Mouse (Mus musculus) hindbrain, postnatal 0 days (tissue): Measurements from ENCODE around the gene Arhgap21. TPM values are rescaled to one million over a fixed set of nuclear protein-coding genes. Genes with fewer than 3 reads are reported as not detected.

ENCODE experiments used
- ATAC-seq: fragments of 200-750 bp; cut with Nextera tagmentation; 2 replicates; pipeline ENCODE4 v1.8.0; 2017; ENCODE audit warnings: mild to moderate bottlenecking, moderate TSS enrichment, moderate library complexity
- DNase-seq: peaks from one replicate; pipeline ENCODE4 v3.0.0-alpha.2; 2015; ENCODE audit warnings: low spot score
- H3K27ac ChIP-seq: fragments of 300-500 bp; sonication (generic); 2 replicates; pipeline ENCODE4 v1.5.1; 2014; ENCODE audit warnings: mild to moderate bottlenecking
- H3K27me3 ChIP-seq: fragments of 300-500 bp; sonication (generic); 2 replicates; pipeline ENCODE4 v1.6.1; 2014; ENCODE audit warnings: low read length, mixed read lengths; ENCODE audit not compliant: insufficient read depth
- H3K36me3 ChIP-seq: fragments of 300-500 bp; sonication (generic); 2 replicates; pipeline ENCODE4 v1.6.1; 2014; ENCODE audit warnings: low read length, mixed read lengths; ENCODE audit not compliant: insufficient read depth
- H3K4me1 ChIP-seq: fragments of 300-500 bp; sonication (generic); 2 replicates; pipeline ENCODE4 v1.6.1; 2014; ENCODE audit warnings: antibody characterized with exemption, low read length, mixed read lengths; ENCODE audit not compliant: insufficient read depth
- H3K4me2 ChIP-seq: fragments of 300-500 bp; sonication (generic); 2 replicates; pipeline ENCODE4 v1.6.1; 2014; ENCODE audit warnings: low read depth, mild to moderate bottlenecking, low read length, moderate library complexity, mixed read lengths
- H3K4me3 ChIP-seq: fragments of 300-500 bp; sonication (generic); 2 replicates; pipeline ENCODE4 v1.5.1; 2014; ENCODE audit warnings: low read length
- H3K9ac ChIP-seq: fragments of 300-500 bp; sonication (generic); replicated peaks from 2 replicates; pipeline ENCODE4 v1.6.1; 2014; ENCODE audit warnings: mild to moderate bottlenecking, low read length, moderate library complexity, mixed read lengths
- H3K9me3 ChIP-seq: fragments of 300-500 bp; sonication (generic); 2 replicates; pipeline ENCODE4 v1.6.1; 2016; ENCODE audit warnings: low read length, mixed read lengths
- CTCF ChIP-seq: IDR thresholded peaks from 2 replicates; pipeline ENCODE4 v1.5.1; 2016; ENCODE audit warnings: antibody characterized with exemption, control low read depth, low read depth
- WGBS: fragments of 180-500 bp; shearing (Covaris S2); extraction: QIAGEN DNeasy Blood & Tissue Kit; methylation state at CpG from one replicate; pipeline ENCODE4 v1.1.7; 2014; 5-methylcytosine and 5-hydroxymethylcytosine counted together
- polyA plus RNA-seq: library from polyadenylated mRNA; unstranded; fragments of >200 nt; fragmentation: Nextera tagmentation; extraction: Ambion mirVana; gene quantifications from 2 replicates; pipeline ENCODE4 v1.2.1, GENCODE M21; 2015
- total RNA-seq: library from RNA; depleted of rRNA; stranded (reverse); fragments of >200 nt; gene quantifications from 2 replicates; pipeline ENCODE4 v1.2.3, GENCODE M21; 2014

Arhgap21 gene
- total and polyA plus RNA-seq, 2 experiments from 2014 or later: 26.6 to 65.8 TPM

- no peak for TF ChIP-seq CTCF
- Histone ChIP-seq H3K4me3 (peak overlapping the region; percentile 10; the same call in 1 of the 2 replicates), H3K27me3 (no peaks in the 10 kb centered on the region), H3K4me2 (peak overlapping the region; percentile 48), H3K9ac (0 out of 2 replicates have a peak overlapping the region, but pooled peaks have one; percentile 24), H3K9me3 (no peaks in the 10 kb centered on the region), H3K27ac (peak overlapping the region; percentile 64; the same call in 1 of the 2 replicates), H3K36me3 (no peaks in the 10 kb centered on the region), H3K4me1 (peaks cover 42% of the 10 kb centered on the region)
- ATAC-seq: 0 out of 2 replicates have a peak, but pooled peaks have one; percentile 11
- WGBS: 14% methylated on average over 6 of the region's 6 CpGs
- no peak for DNase-seq
Measured at GRCm38 (mm10) chr2:20961825-20962224, 6.9 kb downstream of the Arhgap21 start.

- no peak for DNase-seq
- Histone ChIP-seq H3K27ac (no peak overlapping the region), H3K9ac (no peak overlapping the region)
Measured at GRCm38 (mm10) chr2:20961295-20961694, 7.4 kb downstream of the Arhgap21 start.

DNA sequence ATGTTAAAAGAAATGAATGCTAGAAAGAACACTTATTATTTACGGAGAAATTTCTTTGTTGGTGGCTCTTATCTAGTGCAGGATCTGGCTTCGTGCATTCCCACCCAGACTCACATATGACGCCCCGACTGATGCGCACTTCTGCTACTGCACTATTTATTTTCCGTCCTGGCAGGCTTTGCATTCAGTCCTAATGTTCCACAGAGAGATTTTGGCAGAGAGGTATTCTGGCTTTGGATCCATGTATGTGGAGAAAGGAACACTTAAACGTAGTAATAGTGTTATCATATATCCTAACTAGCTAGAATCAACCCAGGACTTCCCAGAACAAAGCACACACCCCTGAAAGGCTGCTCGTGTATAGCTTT is 8.0 kb downstream of the Arhgap21 start:
- no peak for ATAC-seq
- no peaks in the 10 kb centered on the region for H3K27me3 ChIP-seq
- H3K36me3 ChIP-seq: no peaks in the 10 kb centered on the region
- 37% methylated on average over 8 of the region's 8 CpGs for WGBS
- TF ChIP-seq CTCF: no peak
- H3K9me3 ChIP-seq: no peaks in the 10 kb centered on the region
- H3K4me1 ChIP-seq: peaks cover 38% of the 10 kb centered on the region
- H3K27ac ChIP-seq: no peak overlapping the region
- peak overlapping the region; percentile 33; the same call in 1 of the 2 replicates for H3K9ac ChIP-seq
- peak overlapping the region; percentile 48 for H3K4me2 ChIP-seq
- peak; percentile 40 for DNase-seq
- H3K4me3 ChIP-seq: no peak overlapping the region

More at GRCm38 (mm10) chr2:20961295-20961694, 7.4 kb downstream of the Arhgap21 start:
- H3K27me3 ChIP-seq: no peaks in the 10 kb centered on the region
- H3K4me3 ChIP-seq: 0 out of 2 replicates have a peak overlapping the region, but pooled peaks have one; percentile 7
- H3K9me3 ChIP-seq: no peaks in the 10 kb centered on the region
- H3K4me2 ChIP-seq: peak overlapping the region; percentile 48
- no peaks in the 10 kb centered on the region for H3K36me3 ChIP-seq
- ATAC-seq: no peak
- 21% methylated on average over 8 of the region's 8 CpGs for WGBS
- no peak for TF ChIP-seq CTCF
- H3K4me1 ChIP-seq: peaks cover 42% of the 10 kb centered on the region

DNA sequence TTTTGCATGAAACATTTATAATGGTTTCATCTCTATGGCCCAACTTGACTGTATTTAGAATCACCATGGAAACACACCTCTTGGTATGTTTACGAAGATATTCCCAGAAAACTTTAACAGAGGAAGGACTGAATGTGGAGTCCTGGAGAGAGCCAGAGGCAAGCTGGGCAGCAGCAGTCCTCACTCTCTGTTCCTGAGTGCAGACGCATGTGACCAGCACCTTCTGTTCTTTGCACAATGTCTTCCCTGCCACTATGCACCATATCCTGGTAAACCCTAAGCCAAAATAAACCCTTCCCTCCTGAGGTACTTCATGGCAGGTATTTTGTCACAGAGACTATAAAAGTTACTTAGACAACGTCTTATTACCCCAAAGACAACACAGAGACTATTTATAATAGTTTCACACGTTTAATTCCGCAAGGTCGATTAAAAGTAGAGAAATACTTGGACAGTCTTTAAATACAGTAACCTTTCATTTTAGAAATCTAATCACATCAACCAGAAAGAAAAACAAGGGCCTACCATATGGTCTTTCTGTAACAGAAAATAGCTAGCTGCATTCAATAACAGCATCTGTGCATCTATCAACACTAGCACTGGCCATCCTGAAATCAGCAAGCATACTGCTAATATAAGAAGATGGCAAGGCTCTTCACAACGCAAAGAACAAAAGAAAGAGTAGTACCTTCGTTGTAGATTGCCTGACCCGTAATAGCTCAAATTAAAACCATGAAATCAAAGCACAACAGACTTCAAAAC is 8.6 kb downstream of the Arhgap21 start:
- Histone ChIP-seq H3K9me3 (no peaks in the 10 kb centered on the region), H3K9ac (peak overlapping the region; percentile 33; the same call in 1 of the 2 replicates), H3K36me3 (no peaks in the 10 kb centered on the region), H3K27ac (no peak overlapping the region), H3K4me1 (peaks cover 38% of the 10 kb centered on the region), H3K4me3 (no peak overlapping the region), H3K4me2 (peak overlapping the region; percentile 48), H3K27me3 (no peaks in the 10 kb centered on the region)
- TF ChIP-seq CTCF: no peak
- ATAC-seq (no peak), DNase-seq (no peak)
- 52% methylated on average over 9 of the region's 9 CpGs for WGBS

GRCm38 (mm10) chr2:20959045-20959444 is 9.6 kb downstream of the Arhgap21 start:
- 59% methylated on average over 2 of the region's 2 CpGs for WGBS

GRCm38 (mm10) chr2:20957995-20958394 is 10.7 kb downstream of the Arhgap21 start:
- Histone ChIP-seq H3K4me3 (no peak overlapping the region), H3K9me3 (no peaks in the 10 kb centered on the region), H3K27me3 (no peaks in the 10 kb centered on the region), H3K9ac (no peak overlapping the region), H3K36me3 (no peaks in the 10 kb centered on the region), H3K4me2 (no peak overlapping the region), H3K4me1 (peaks cover 27% of the 10 kb centered on the region), H3K27ac (no peak overlapping the region)
- no peak for ATAC-seq
- DNase-seq: no peak
- 90% methylated on average over 1 of the region's 1 CpGs for WGBS
- TF ChIP-seq CTCF: no peak

More at GRCm38 (mm10) chr2:20959045-20959444, 9.6 kb downstream of the Arhgap21 start:
- no peak for DNase-seq
- Histone ChIP-seq H3K9me3 (no peaks in the 10 kb centered on the region), H3K27ac (no peak overlapping the region), H3K4me3 (no peak overlapping the region), H3K9ac (no peak overlapping the region), H3K36me3 (no peaks in the 10 kb centered on the region), H3K27me3 (no peaks in the 10 kb centered on the region), H3K4me1 (peaks cover 35% of the 10 kb centered on the region), H3K4me2 (no peak overlapping the region)
- no peak for ATAC-seq
- no peak for TF ChIP-seq CTCF

GRCm38 (mm10) chr2:20956716-20957115 is 12.0 kb downstream of the Arhgap21 start:
- DNase-seq (no peak), ATAC-seq (no peak)
- H3K4me3 ChIP-seq: no peak overlapping the region
- no peaks in the 10 kb centered on the region for H3K27me3 ChIP-seq
- H3K4me1 ChIP-seq: peaks cover 15% of the 10 kb centered on the region
- WGBS: 54% methylated on average over 5 of the region's 5 CpGs
- no peaks in the 10 kb centered on the region for H3K36me3 ChIP-seq
- H3K27ac ChIP-seq: no peak overlapping the region
- no peaks in the 10 kb centered on the region for H3K9me3 ChIP-seq
- no peak overlapping the region for H3K4me2 ChIP-seq
- TF ChIP-seq CTCF: no peak
- H3K9ac ChIP-seq: no peak overlapping the region
